Mouse (Mus musculus) CH12.LX (cell line): ENCODE measurements around the gene Abhd6. TPM values are rescaled to one million over a fixed set of nuclear protein-coding genes. Genes with fewer than 3 reads are reported as not detected.
A peak's percentile ranks its signal among the peaks of the same experiment; 100 is the strongest.

Experiments
- DNase-seq: peaks from one replicate; pipeline ENCODE4 v3.0.0-alpha.2; 2013; ENCODE audit errors: extremely low read depth
- H3K27ac ChIP-seq: 2 replicates; pipeline ENCODE4 v1.5.1; 2012; ENCODE audit warnings: low read depth, mild to moderate bottlenecking, control low read depth, moderate library complexity; ENCODE audit not compliant: insufficient read depth
- H3K27me3 ChIP-seq: replicated peaks from 2 replicates; pipeline ENCODE3; 2012; ENCODE audit warnings: inconsistent platforms
- H3K36me3 ChIP-seq, 2 experiments: replicated peaks in 1 of 2; 2 replicates each; pipeline versions ENCODE3 to v1.6.1; 2012; ENCODE audit warnings: inconsistent platforms in 1 of 2, low read length in 1 of 2, mild to moderate bottlenecking in 1 of 2, mixed read lengths in 1 of 2, moderate library complexity in 1 of 2; ENCODE audit not compliant: control insufficient read depth in 1 of 2, insufficient read depth in 1 of 2
- H3K4me1 ChIP-seq, 2 experiments: 2 replicates each; pipeline ENCODE4 v1.6.1; 2012; ENCODE audit warnings: inconsistent platforms in 1 of 2, moderate library complexity in 1 of 2; ENCODE audit not compliant: insufficient read depth in 2 of 2, control insufficient read depth in 1 of 2
- H3K4me2 ChIP-seq: 2 replicates; pipeline ENCODE4 v1.6.1; 2012; ENCODE audit warnings: low read depth, mild to moderate bottlenecking, control low read depth; ENCODE audit not compliant: poor library complexity, insufficient read depth, severe bottlenecking
- H3K4me3 ChIP-seq, 3 experiments: fragments of 150-350 bp in 1 of 3; sonication (generic) in 1 of 3; replicated peaks in 1 of 3; 2 replicates each; pipeline versions ENCODE3 to v1.5.1; 2011 to 2012; ENCODE audit warnings: low read depth in 2 of 3, low read length in 2 of 3, mild to moderate bottlenecking in 2 of 3, moderate library complexity in 2 of 3, control low read depth in 1 of 3, improper control_type of control experiment in 1 of 3, inconsistent platforms in 1 of 3, mixed read lengths in 1 of 3; ENCODE audit not compliant: poor library complexity in 1 of 3
- H3K79me2 ChIP-seq: replicated peaks from 2 replicates; pipeline ENCODE4 v1.6.1; 2012; ENCODE audit warnings: mild to moderate bottlenecking, moderate library complexity; ENCODE audit not compliant: control insufficient read depth, poor library complexity, insufficient read depth, severe bottlenecking; ENCODE audit errors: extremely low read depth
- H3K9ac ChIP-seq: 2 replicates; pipeline ENCODE4 v1.6.1; 2012; ENCODE audit warnings: low read depth, mild to moderate bottlenecking, control low read depth, moderate library complexity; ENCODE audit not compliant: insufficient read depth
- H3K9me3 ChIP-seq: replicated peaks from 2 replicates; pipeline ENCODE3; 2012; ENCODE audit warnings: low read length, inconsistent platforms, mixed read lengths
- BHLHE40 ChIP-seq: IDR thresholded peaks from 2 replicates; pipeline ENCODE4 v1.6.1; 2011; ENCODE audit warnings: mild to moderate bottlenecking, low read depth, low read length, improper control_type of control experiment
- CHD2 ChIP-seq: IDR thresholded peaks from 2 replicates; pipeline ENCODE4 v1.6.1; 2011; ENCODE audit warnings: low read length, improper control_type of control experiment
- CTCF ChIP-seq, 2 experiments: IDR thresholded peaks in 1 of 2; conservative IDR thresholded peaks in 1 of 2; 2 replicates each; pipeline ENCODE4 v1.5.1; 2011 to 2012; ENCODE audit warnings: low read depth in 2 of 2, low read length in 2 of 2, improper control_type of control experiment in 1 of 2, inconsistent platforms in 1 of 2, mild to moderate bottlenecking in 1 of 2, moderate library complexity in 1 of 2
- ETS1 ChIP-seq: conservative IDR thresholded peaks from 2 replicates; pipeline ENCODE4 v1.6.1; 2012; ENCODE audit warnings: low read depth, mild to moderate bottlenecking, inconsistent platforms, low read length, improper control_type of control experiment, moderate library complexity
- IRF4 ChIP-seq: IDR thresholded peaks from 2 replicates; pipeline ENCODE4 v1.6.1; 2014; ENCODE audit warnings: low read depth, mild to moderate bottlenecking, inconsistent platforms, low read length, improper control_type of control experiment
- JUN ChIP-seq: IDR thresholded peaks from 2 replicates; pipeline ENCODE4 v1.6.1; 2011; ENCODE audit warnings: low read depth, mild to moderate bottlenecking, low read length, improper control_type of control experiment, moderate library complexity; ENCODE audit not compliant: insufficient read depth
- MAFK ChIP-seq: IDR thresholded peaks from 2 replicates; pipeline ENCODE4 v1.6.1; 2011; ENCODE audit warnings: low read length, improper control_type of control experiment; ENCODE audit not compliant: insufficient replicate concordance
- MAX ChIP-seq: IDR thresholded peaks from 2 replicates; pipeline ENCODE4 v1.6.1; 2011; ENCODE audit warnings: low read length, improper control_type of control experiment
- MYC ChIP-seq: IDR thresholded peaks from 2 replicates; pipeline ENCODE4 v1.6.1; 2011; ENCODE audit warnings: low read depth, mild to moderate bottlenecking, improper control_type of control experiment, low read length
- PAX5 ChIP-seq: IDR thresholded peaks from 2 replicates; pipeline ENCODE4 v1.6.1; 2012; ENCODE audit warnings: low read length, inconsistent platforms, mixed read lengths
- SIN3A ChIP-seq: IDR thresholded peaks from 2 replicates; pipeline ENCODE4 v1.6.1; 2012; ENCODE audit warnings: low read length, improper control_type of control experiment, inconsistent platforms
- USF1 ChIP-seq: IDR thresholded peaks from 2 replicates; pipeline ENCODE4 v1.6.1; 2014; ENCODE audit warnings: low read depth, mild to moderate bottlenecking, inconsistent platforms, low read length, improper control_type of control experiment
- USF2 ChIP-seq: conservative IDR thresholded peaks from 2 replicates; pipeline ENCODE4 v1.6.1; 2011; ENCODE audit warnings: low read depth, low read length, improper control_type of control experiment
- ZMIZ1 ChIP-seq: IDR thresholded peaks from 2 replicates; pipeline ENCODE4 v1.6.1; 2012; ENCODE audit warnings: low read depth, mild to moderate bottlenecking, inconsistent platforms, low read length, improper control_type of control experiment
- dilution Hi-C: fragments of 300-500 bp; cut with MboI; formaldehyde crosslinking; loops from 2 replicates; pipeline ENCODE4 v1.14.3; 2020; ENCODE audit warnings: low sequenced_read_pairs; ENCODE audit not compliant: extremely low pct_unique_long_range_greater_than_20kb, extremely low pct_ligation_motif_present
- in situ Hi-C: fragments of 300-500 bp; cut with MboI; formaldehyde crosslinking; loops from 3 replicates; pipeline ENCODE4 v1.14.3; 2019; ENCODE audit warnings: low sequenced_read_pairs, low pct_ligation_motif_present, low pct_unique_long_range_greater_than_20kb, mixed read lengths
- polyA plus RNA-seq: library from polyadenylated mRNA; unstranded; fragments of >175 nt; gene quantifications from 2 replicates; pipeline ENCODE4 v1.2.1, GENCODE M21; 2012; ENCODE audit warnings: low read depth; ENCODE audit not compliant: insufficient read length
- total RNA-seq, 2 experiments: library from RNA; depleted of rRNA; stranded (reverse); fragments of 300-350 nt in 1 of 2; fragments of >200 nt in 1 of 2; gene quantifications; 2 replicates each; pipeline ENCODE4 v1.2.3; 2012 to 2014

Abhd6 gene
- total and polyA plus RNA-seq, 3 experiments, result 31.9 to 55.9 (median 36.0) TPM

DNA sequence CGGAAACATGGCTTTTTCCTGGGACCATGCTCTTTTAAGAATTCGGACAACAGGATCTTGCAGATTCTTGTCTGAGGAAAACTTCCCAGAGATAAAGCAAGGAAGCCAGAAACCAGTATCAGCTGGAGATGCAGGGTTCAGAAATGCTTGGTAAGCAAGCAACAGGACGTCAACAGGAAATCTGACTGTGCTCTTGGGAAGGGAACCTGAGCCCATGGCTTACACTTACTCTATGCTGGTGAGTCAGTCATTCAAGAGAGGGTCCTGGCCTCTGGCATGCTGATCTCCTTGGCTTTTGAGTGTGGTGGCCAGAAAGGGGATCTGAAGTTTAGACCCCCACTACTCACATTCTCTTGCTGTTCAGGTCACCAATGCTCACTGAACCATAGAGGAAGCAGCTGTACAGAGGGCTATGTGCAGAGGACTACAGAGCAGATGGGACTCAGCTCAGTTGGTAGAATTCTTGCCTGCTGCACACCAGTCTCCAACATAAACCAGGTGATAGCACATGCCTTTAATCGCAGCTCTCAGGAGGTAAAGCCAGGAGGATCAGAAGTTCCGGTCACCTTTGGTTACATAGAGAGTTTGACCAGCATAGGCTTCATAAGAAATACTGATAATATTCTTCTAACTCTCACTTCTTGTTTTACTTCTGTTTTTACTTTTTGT lies 11.5 kb upstream of the Abhd6 start:
- Histone ChIP-seq H3K27me3 (no peaks in the 10 kb centered on the region), H3K4me1 (peaks cover 51 to 79% of the 10 kb centered on the region in 2 experiments), H3K79me2 (no peaks in the 10 kb centered on the region), H3K4me3 (peak overlapping the region in 1 of 3 experiments; percentile 56), H3K36me3 (peaks cover 0 to 48% of the 10 kb centered on the region in 2 experiments), H3K27ac (no peak overlapping the region), H3K9ac (no peak overlapping the region), H3K9me3 (no peaks in the 10 kb centered on the region), H3K4me2 (no peak overlapping the region; the same call in 1 of the 2 replicates)
- no peak for DNase-seq
- no peak for TF ChIP-seq ZMIZ1
- no peak for TF ChIP-seq CHD2
- TF ChIP-seq PAX5, result no peak
- TF ChIP-seq MAFK, result no peak
- TF ChIP-seq SIN3A, result no peak
- TF ChIP-seq CTCF (conservative IDR thresholded peaks at IDR 0.05 in 1 of 2, IDR thresholded peaks at IDR 0.05 in 1 of 2; ENCODE audit: low read depth in 2 of 2, low read length in 2 of 2), result no peak
- no peak for TF ChIP-seq JUN
- 0 out of 2 replicates have a peak, but pooled peaks have one; percentile 22 for TF ChIP-seq ETS1
- TF ChIP-seq BHLHE40, result peak; percentile 19; the same call in 1 of the 2 replicates
- TF ChIP-seq IRF4, result peak; percentile 62
- in situ Hi-C loops, result loop anchor here (10.0 kb wide), 2 partner anchors 176 to 184 kb away; partner anchors contain the start of genes Flnb and Pdhb
- dilution Hi-C loops, result no loop called here

DNA sequence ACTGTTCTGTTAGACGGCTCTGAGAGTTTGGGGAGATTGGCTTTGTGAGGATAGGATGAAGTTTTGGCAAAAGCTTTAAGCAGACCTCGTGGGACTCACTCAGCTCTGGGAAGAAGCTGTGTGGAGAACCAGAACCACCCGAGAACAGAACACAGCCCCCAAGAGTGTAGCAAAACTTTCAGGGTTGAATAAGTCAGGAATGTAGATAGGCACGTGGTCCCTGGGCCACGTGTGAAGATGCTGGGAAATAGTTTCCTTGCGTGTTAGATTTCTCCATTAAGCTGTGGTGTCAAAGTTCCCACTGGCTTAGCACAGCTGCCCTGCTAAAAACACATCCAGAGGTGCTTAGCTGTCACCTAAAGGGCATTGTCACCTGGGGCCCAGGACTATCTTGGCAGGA lies 10.5 kb upstream of the Abhd6 start:
- no peak for DNase-seq
- Histone ChIP-seq H3K27me3 (no peaks in the 10 kb centered on the region), H3K27ac (no peak overlapping the region), H3K79me2 (no peaks in the 10 kb centered on the region), H3K4me2 (peak overlapping the region; percentile 30; the same call in 1 of the 2 replicates), H3K36me3 (peaks cover 0 to 39% of the 10 kb centered on the region in 2 experiments), H3K4me3 (peak overlapping the region in 2 of 3 experiments; percentile 56 to 68), H3K4me1 (peaks cover 54 to 77% of the 10 kb centered on the region in 2 experiments)
- dilution Hi-C loops (no loop called here), in situ Hi-C loops (loop anchor here (10.0 kb wide), 2 partner anchors 177 to 183 kb away; partner anchors contain the start of genes Flnb and Pdhb)
- TF ChIP-seq USF1, result no peak
- peak; percentile 77 for TF ChIP-seq MAX
- no peak for TF ChIP-seq USF2
- peak; percentile 71 for TF ChIP-seq MYC
- TF ChIP-seq, all 38 proteins: peak for 2
- Histone ChIP-seq H3K9me3 (no peaks in the 10 kb centered on the region), H3K9ac (no peak overlapping the region; the same call in 1 of the 2 replicates)
